Mouse (Mus musculus) bone marrow macrophage, adult 2 months (primary cell): ENCODE data around the gene Vill.
A peak's percentile ranks its signal among the peaks of the same experiment; 100 is the strongest.

Experiments
- CTCF ChIP-seq: IDR thresholded peaks from 2 replicates; pipeline ENCODE4 v1.5.1; 2012; ENCODE audit warnings: low read depth, mild to moderate bottlenecking, low read length, moderate library complexity
- POLR2A ChIP-seq: IDR thresholded peaks from 2 replicates; pipeline ENCODE4 v1.6.1; 2012; ENCODE audit warnings: mild to moderate bottlenecking, low read depth, low read length, borderline replicate concordance

DNA sequence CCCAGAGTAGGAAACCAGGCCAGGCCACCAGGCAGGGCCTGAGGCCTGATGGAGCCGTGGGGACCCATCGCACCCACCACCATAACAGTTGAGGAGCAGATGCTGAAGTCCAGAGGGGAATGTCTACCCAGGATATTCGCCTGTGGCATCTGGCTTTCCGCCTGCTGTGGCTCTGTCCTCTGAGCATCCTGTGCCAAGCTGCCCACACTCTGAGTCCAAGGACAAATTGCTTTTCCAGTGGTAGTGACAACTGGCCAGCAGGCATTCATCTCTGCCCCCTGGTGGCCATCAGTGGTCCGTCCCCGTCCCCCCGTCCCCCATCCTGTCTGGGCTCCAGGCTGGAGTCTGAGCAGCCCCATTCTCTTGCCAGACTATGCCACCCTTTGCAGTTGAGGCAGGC is 23.0 kb upstream of the Vill start:
- TF ChIP-seq CTCF: peak; percentile 43
- TF ChIP-seq POLR2A: no peak
